Mouse (Mus musculus) lung, postnatal 0 days (tissue): ENCODE data around the gene Tmem184a.

Experiments used
- CTCF ChIP-seq: IDR thresholded peaks from 2 replicates; pipeline ENCODE4 v1.5.1; 2016; ENCODE audit warnings: antibody characterized with exemption, mild to moderate bottlenecking
- EP300 ChIP-seq: IDR thresholded peaks from 2 replicates; pipeline ENCODE4 v1.6.1; 2016; ENCODE audit warnings: antibody characterized with exemption, mild to moderate bottlenecking, control low read depth

DNA sequence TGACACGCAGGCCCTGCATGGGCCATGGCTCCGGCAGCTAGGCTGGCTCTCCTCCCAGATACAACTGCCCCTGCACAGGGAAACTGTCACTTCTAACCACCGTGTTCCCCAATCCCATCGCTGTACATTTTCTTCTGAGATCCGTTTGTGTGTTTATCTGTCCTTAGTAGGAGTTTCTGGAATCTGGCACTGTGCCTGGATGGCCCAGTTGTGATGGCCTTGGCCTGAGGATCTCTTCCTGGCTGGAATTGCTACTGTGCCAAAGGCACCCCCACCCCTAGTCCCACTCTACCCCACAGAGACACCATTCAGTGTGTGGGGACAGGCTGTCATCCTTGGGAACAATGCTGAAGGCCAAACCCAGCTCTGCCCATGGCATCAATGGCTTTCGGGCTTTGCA is 3.8 kb downstream of the Tmem184a start:
- no peak for TF ChIP-seq EP300
- TF ChIP-seq CTCF: no peak
